Mouse (Mus musculus) heart, embryonic 11.5 days (tissue): ENCODE data around the gene Rab43. TPM values are rescaled to one million over a fixed set of nuclear protein-coding genes. Genes with fewer than 3 reads are reported as not detected.

Experiments
- ATAC-seq: fragments of 200-750 bp; cut with Nextera tagmentation; replicated peaks from 2 replicates; pipeline ENCODE4 v1.8.0; 2017; ENCODE audit warnings: moderate library complexity; ENCODE audit not compliant: insufficient number of reproducible peaks, low FRiP score, low TSS enrichment
- H3K27ac ChIP-seq: fragments of 300-500 bp; sonication (generic); 2 replicates; pipeline ENCODE4 v1.5.1; 2014; ENCODE audit warnings: mild to moderate bottlenecking, low read depth, low read length
- H3K27me3 ChIP-seq: fragments of 300-500 bp; sonication (generic); 2 replicates; pipeline ENCODE4 v1.6.1; 2014; ENCODE audit warnings: mild to moderate bottlenecking, low read length, mixed read lengths; ENCODE audit not compliant: control insufficient read depth, insufficient read depth
- H3K36me3 ChIP-seq: fragments of 300-500 bp; sonication (generic); 2 replicates; pipeline ENCODE4 v1.6.1; 2014; ENCODE audit warnings: mild to moderate bottlenecking, low read length, moderate library complexity, mixed read lengths; ENCODE audit not compliant: control insufficient read depth, insufficient read depth
- H3K4me1 ChIP-seq: fragments of 300-500 bp; sonication (generic); 2 replicates; pipeline ENCODE4 v1.6.1; 2014; ENCODE audit warnings: low read length; ENCODE audit not compliant: control insufficient read depth, insufficient read depth
- H3K4me2 ChIP-seq: fragments of 300-500 bp; sonication (generic); 2 replicates; pipeline ENCODE4 v1.6.1; 2014; ENCODE audit warnings: mild to moderate bottlenecking, moderate library complexity
- H3K4me3 ChIP-seq: fragments of 300-500 bp; sonication (generic); 2 replicates; pipeline ENCODE4 v1.5.1; 2014; ENCODE audit warnings: low read depth, low read length
- H3K9ac ChIP-seq: fragments of 300-500 bp; sonication (generic); 2 replicates; pipeline ENCODE4 v1.6.1; 2014; ENCODE audit warnings: mild to moderate bottlenecking, low read depth, low read length, moderate library complexity
- H3K9me3 ChIP-seq: fragments of 300-500 bp; sonication (generic); replicated peaks from 2 replicates; pipeline ENCODE4 v1.6.1; 2016; ENCODE audit warnings: low read length; ENCODE audit not compliant: control insufficient read depth
- WGBS: fragments of 180-500 bp; shearing (Covaris S2); extraction: QIAGEN DNeasy Blood & Tissue Kit; methylation state at CpG from one replicate; pipeline ENCODE4 v1.1.7; 2014; ENCODE audit not compliant: insufficient replicate concordance; 5-methylcytosine and 5-hydroxymethylcytosine counted together
- polyA plus RNA-seq: library from polyadenylated mRNA; unstranded; fragments of >200 nt; fragmentation: Nextera tagmentation; extraction: Ambion mirVana; gene quantifications from 2 replicates; pipeline ENCODE4 v1.2.1, GENCODE M21; 2014

The Rab43 gene
- polyA plus RNA-seq, 1 experiment from 2014 or later = 6.4 TPM

GRCm38 (mm10) chr6:87787108-87787890, 24.7 kb downstream of the Rab43 start:
- Histone ChIP-seq H3K4me3 (no peak overlapping the region), H3K4me2 (no peak overlapping the region), H3K36me3 (peaks cover 3% of the 10 kb centered on the region), H3K9me3 (no peaks in the 10 kb centered on the region), H3K27me3 (no peaks in the 10 kb centered on the region), H3K9ac (no peak overlapping the region), H3K27ac (no peak overlapping the region), H3K4me1 (peaks cover 15% of the 10 kb centered on the region)
- no peak for ATAC-seq
- 72% methylated on average over 6 of the region's 6 CpGs for WGBS

- WGBS = 84% methylated on average over 5 of the region's 5 CpGs
- H3K36me3 ChIP-seq = no peaks in the 10 kb centered on the region; the same call in 1 of the 2 replicates
- no peaks in the 10 kb centered on the region for H3K27me3 ChIP-seq
- H3K4me2 ChIP-seq = no peak overlapping the region
- ATAC-seq = no peak
- no peak overlapping the region for H3K4me3 ChIP-seq
- no peak overlapping the region for H3K9ac ChIP-seq
- no peaks in the 10 kb centered on the region for H3K9me3 ChIP-seq
- H3K4me1 ChIP-seq = peaks cover 15% of the 10 kb centered on the region
- no peak overlapping the region for H3K27ac ChIP-seq
Measured at GRCm38 (mm10) chr6:87786621-87787020, 25.3 kb downstream of the Rab43 start.

DNA sequence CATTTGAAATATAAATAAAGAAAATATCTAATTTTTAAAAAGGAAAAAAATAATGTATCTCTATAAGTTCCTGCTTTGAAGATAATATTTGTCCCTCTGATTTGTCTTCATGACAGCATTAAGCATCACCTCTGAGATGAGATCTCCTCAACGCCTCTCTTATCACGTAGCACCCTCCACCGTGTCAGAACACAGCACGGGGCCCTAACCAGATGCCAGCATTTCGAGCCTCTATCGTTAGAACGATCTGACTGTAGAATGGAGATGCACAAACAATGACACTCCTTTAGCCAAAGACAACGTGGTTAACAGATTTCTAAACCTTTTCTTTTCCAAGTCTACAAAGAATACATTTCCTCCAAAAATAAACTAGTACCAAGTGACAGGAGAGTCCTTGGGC, 27.9 kb downstream of the Rab43 start:
- H3K4me3 ChIP-seq = no peak overlapping the region
- no peak overlapping the region for H3K4me2 ChIP-seq

GRCm38 (mm10) chr6:87780546-87781301, 31.2 kb downstream of the Rab43 start:
- Histone ChIP-seq H3K4me3 (no peak overlapping the region), H3K4me2 (no peak overlapping the region), H3K27me3 (no peaks in the 10 kb centered on the region), H3K36me3 (no peaks in the 10 kb centered on the region), H3K4me1 (no peaks in the 10 kb centered on the region), H3K9me3 (no peaks in the 10 kb centered on the region), H3K9ac (no peak overlapping the region), H3K27ac (no peak overlapping the region)
- 72% methylated on average over 10 of the region's 10 CpGs for WGBS
- no peak for ATAC-seq

More for the DNA sequence above, 27.9 kb downstream of the Rab43 start:
- Histone ChIP-seq H3K9ac (no peak overlapping the region), H3K9me3 (no peaks in the 10 kb centered on the region), H3K27me3 (no peaks in the 10 kb centered on the region), H3K36me3 (no peaks in the 10 kb centered on the region; the same call in 1 of the 2 replicates), H3K27ac (no peak overlapping the region), H3K4me1 (peaks cover 2% of the 10 kb centered on the region)
- WGBS = 51% methylated on average over 8 of the region's 8 CpGs
- no peak for ATAC-seq

DNA sequence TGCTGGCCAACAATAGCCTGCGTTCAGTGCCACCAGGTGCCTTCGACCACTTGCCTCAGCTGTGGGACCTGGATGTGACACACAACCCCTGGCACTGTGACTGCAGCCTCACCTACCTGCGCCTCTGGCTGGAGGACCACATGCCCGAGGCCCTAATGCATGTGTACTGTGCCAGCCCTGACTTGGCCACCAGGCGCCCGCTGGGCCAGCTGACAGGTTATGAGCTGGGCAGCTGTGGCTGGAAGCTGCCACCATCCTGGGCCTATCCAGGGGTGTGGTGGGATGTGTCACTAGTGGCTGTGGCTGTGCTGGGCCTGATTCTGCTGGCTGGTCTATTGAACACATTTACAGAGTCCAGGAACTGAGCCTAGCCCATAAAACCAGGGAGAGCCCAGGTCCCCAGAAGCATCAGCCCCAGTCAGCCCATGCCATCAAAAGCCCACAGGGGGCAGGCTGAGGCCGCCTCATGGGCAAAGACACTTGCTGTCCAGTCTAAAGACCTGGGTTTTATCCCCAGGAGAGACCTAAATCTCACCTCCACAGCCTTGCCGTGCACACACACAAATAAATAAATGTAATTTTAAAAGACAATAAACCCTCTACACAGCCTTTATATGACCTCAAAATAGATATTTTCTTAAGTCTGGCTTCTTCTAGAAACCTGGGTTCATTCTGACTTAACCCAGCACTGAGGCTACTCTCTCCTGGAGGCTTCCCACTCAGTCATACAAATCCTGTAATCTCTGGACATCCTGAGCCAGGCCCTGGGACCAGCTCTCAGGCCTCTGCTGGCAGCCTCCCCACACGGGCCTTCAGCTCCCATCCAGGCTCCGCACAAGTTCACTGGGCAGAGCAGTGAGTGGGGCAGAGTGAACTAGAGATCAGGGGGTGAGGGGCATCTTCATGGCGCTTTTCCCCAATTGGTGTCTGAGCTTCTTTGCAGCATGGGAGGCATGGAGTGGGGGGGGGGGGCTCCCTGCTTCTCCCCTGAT, 32.5 kb downstream of the Rab43 start:
- no peak overlapping the region for H3K27ac ChIP-seq
- WGBS = 82% methylated on average over 11 of the region's 11 CpGs
- 0 out of 2 replicates have a peak, but pooled peaks have one; percentile 35 for ATAC-seq
- H3K27me3 ChIP-seq = no peaks in the 10 kb centered on the region
- H3K4me1 ChIP-seq = no peaks in the 10 kb centered on the region
- H3K36me3 ChIP-seq = no peaks in the 10 kb centered on the region
- no peaks in the 10 kb centered on the region for H3K9me3 ChIP-seq
- H3K4me3 ChIP-seq = no peak overlapping the region
- no peak overlapping the region for H3K9ac ChIP-seq
- no peak overlapping the region for H3K4me2 ChIP-seq

DNA sequence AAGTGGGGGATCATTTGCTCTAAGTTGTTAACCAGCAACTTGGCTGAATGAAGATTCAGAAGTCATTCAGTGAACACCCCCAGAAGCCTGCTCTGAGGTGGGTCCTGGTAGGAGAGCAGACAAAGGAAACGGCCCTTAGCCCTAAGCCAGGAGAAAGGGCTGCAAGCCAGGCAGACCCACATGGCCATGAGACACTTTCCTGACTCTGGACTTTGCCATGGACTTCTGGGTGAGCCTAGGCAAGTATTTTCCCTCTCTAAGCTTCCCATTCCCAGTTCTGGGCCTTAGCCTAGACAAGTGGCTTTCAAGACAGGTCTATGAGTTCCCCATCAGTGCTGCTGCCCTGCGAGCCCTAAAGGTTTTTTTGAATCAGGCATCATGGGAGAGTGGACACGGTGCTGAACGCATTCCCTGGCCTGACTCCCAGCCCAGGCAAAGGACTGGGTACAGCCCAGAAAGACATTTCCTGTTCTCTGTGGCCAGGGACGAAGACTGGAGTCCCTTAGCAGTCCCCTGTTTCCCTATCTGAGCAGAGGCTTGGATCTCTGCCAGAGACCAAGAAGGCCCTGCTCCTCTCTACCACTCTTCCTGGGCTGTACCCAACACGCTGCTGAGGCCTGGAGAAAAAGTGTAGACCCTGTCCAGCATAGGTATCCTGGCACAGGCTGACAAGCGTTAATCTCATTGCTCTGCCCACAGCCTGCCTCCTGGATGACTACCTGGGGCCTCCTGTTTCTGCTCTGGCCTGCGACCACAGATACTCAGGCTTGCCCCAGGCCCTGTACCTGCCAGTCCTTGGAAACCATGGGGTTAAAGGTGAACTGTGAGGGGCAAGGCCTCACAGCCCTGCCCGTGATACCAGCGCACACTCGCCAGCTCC, 33.4 kb downstream of the Rab43 start:
- ATAC-seq = 0 out of 2 replicates have a peak, but pooled peaks have one; percentile 39
- no peak overlapping the region for H3K27ac ChIP-seq
- H3K4me2 ChIP-seq = no peak overlapping the region
- H3K4me1 ChIP-seq = no peaks in the 10 kb centered on the region
- no peaks in the 10 kb centered on the region for H3K27me3 ChIP-seq
- no peaks in the 10 kb centered on the region for H3K36me3 ChIP-seq
- no peak overlapping the region for H3K9ac ChIP-seq
- H3K4me3 ChIP-seq = no peak overlapping the region
- WGBS = 68% methylated on average over 11 of the region's 11 CpGs
- no peaks in the 10 kb centered on the region for H3K9me3 ChIP-seq

- Histone ChIP-seq H3K4me2 (no peak within 1 kb of the TSS), H3K27ac (no peak within 1 kb of the TSS), H3K4me3 (no peak within 1 kb of the TSS), H3K9ac (no peak within 1 kb of the TSS), H3K36me3 (no peaks in the 10 kb centered on the region), H3K27me3 (no peaks in the 10 kb centered on the region), H3K9me3 (no peaks in the 10 kb centered on the region), H3K4me1 (no peaks in the 10 kb centered on the region)
- WGBS = 46% methylated on average over 2 of the region's 2 CpGs
- no peak for ATAC-seq
Measured at GRCm38 (mm10) chr6:87777842-87778241, 34.1 kb downstream of the Rab43 start, which contains the start of gene Gp9. Gene Gp9 (plus strand): TSS chr6:87778072.
